ENCODE assay signal across 17 mouse cellular contexts in genomic region chr10:43765829-43766486, GRCm38 (mm10).
DNase-seq lines count a peak whose midpoint lies in the region; ATAC-seq and TF ChIP-seq lines count a peak whose summit lies in the region.
"Had no signal": no experiment of that assay in that cellular context is flagged by ENCODE, and none has a peak within 500 bp of the region (broad histone marks: within the 10 kb centered on the region; RNA-seq: fewer than 3 reads in every experiment).

No protein-coding gene starts in this region.

- H3K9ac ChIP-seq in liver, postnatal 0 days (replicated peaks) = no peak overlapping the region
- H3K9ac ChIP-seq in intestine, embryonic 16.5 days (ENCODE audit: low read depth, low read length) = no peak overlapping the region
- H3K9ac ChIP-seq in intestine, embryonic 15.5 days = no peak overlapping the region
- H3K9ac ChIP-seq: forebrain, embryonic 13.5 days; heart, embryonic 15.5 days; limb, embryonic 15.5 days; midbrain, embryonic 15.5 days; neural tube, embryonic 12.5 days had no signal

- WGBS in kidney, adult 2 months = 73% methylated on average over 11 of the region's 11 CpGs
- WGBS in liver, postnatal 0 days (ENCODE audit: insufficient replicate concordance) = 38% methylated on average over 11 of the region's 11 CpGs
- WGBS in intestine, embryonic 16.5 days = 70% methylated on average over 11 of the region's 11 CpGs
- 80% methylated on average over 11 of the region's 11 CpGs for WGBS in intestine, embryonic 15.5 days

- H3K4me1 ChIP-seq in kidney, adult 2 months (ENCODE audit: control insufficient read depth, insufficient read depth, low read length) = peaks cover 6% of the 10 kb centered on the region; the same call in 1 of the 2 replicates
- peaks cover 17% of the 10 kb centered on the region for H3K4me1 ChIP-seq in liver, postnatal 0 days (ENCODE audit: insufficient read depth)
- no peaks in the 10 kb centered on the region for H3K4me1 ChIP-seq in intestine, embryonic 16.5 days (ENCODE audit: control insufficient read depth, insufficient read depth, low read length)
- no peaks in the 10 kb centered on the region for H3K4me1 ChIP-seq in intestine, embryonic 15.5 days (replicated peaks)
- H3K4me1 ChIP-seq: forebrain, embryonic 13.5 days; heart, embryonic 15.5 days; limb, embryonic 15.5 days; midbrain, embryonic 15.5 days; neural tube, embryonic 12.5 days had no signal

- TF ChIP-seq EP300 in liver, postnatal 0 days (IDR thresholded peaks at IDR 0.05; ENCODE audit: low read depth) = no peak

- no peak for TF ChIP-seq POLR2A in kidney, adult 2 months (IDR thresholded peaks at IDR 0.05; ENCODE audit: low read depth, low read length)

- H3K36me3 ChIP-seq in kidney, adult 2 months (ENCODE audit: control insufficient read depth, insufficient read depth, low read length) = no peaks in the 10 kb centered on the region
- 0 out of 2 replicates have a peak, but pooled peaks cover 3% of the 10 kb centered on the region for H3K36me3 ChIP-seq in liver, postnatal 0 days (replicated peaks; ENCODE audit: insufficient read depth, low read length)
- no peaks in the 10 kb centered on the region for H3K36me3 ChIP-seq in intestine, embryonic 16.5 days (ENCODE audit: control insufficient read depth, insufficient read depth, low read length)
- no peaks in the 10 kb centered on the region for H3K36me3 ChIP-seq in intestine, embryonic 15.5 days
- H3K36me3 ChIP-seq: heart, embryonic 15.5 days; limb, embryonic 15.5 days; midbrain, embryonic 15.5 days; neural tube, embryonic 12.5 days had no signal

- peaks cover 3% of the 10 kb centered on the region; the same call in 1 of the 2 replicates for H3K9me3 ChIP-seq in liver, postnatal 0 days (ENCODE audit: low read length)
- H3K9me3 ChIP-seq in intestine, embryonic 16.5 days (ENCODE audit: control insufficient read depth, low read length) = no peaks in the 10 kb centered on the region
- H3K9me3 ChIP-seq in intestine, embryonic 15.5 days = no peaks in the 10 kb centered on the region
- H3K9me3 ChIP-seq: forebrain, embryonic 13.5 days; heart, embryonic 15.5 days; midbrain, embryonic 15.5 days; neural tube, embryonic 12.5 days had no signal

- peak overlapping the region; percentile 20; the same call in 1 of the 2 replicates for H3K4me2 ChIP-seq in liver, postnatal 0 days (ENCODE audit: low read depth, low read length)
- H3K4me2 ChIP-seq in intestine, embryonic 16.5 days (ENCODE audit: low read depth, low read length) = no peak overlapping the region
- no peak overlapping the region for H3K4me2 ChIP-seq in intestine, embryonic 15.5 days (replicated peaks)
- H3K4me2 ChIP-seq: forebrain, embryonic 13.5 days; heart, embryonic 15.5 days; limb, embryonic 15.5 days; midbrain, embryonic 15.5 days; neural tube, embryonic 12.5 days had no signal

- no peak for DNase-seq in kidney, adult 2 months
- DNase-seq in kidney, adult 11 months = no peak
- DNase-seq in NIH3T3 (ENCODE audit: low read depth) = peak; percentile 30
- peak; percentile 30 for DNase-seq in liver, postnatal 0 days
- no peak for DNase-seq in left cerebral cortex, adult 9 months (ENCODE audit: low spot score in 2 of 2)
- DNase-seq: cerebellum, adult 9-11 months; gastrocnemius, postnatal 10 days; thymus, adult 18-20 months had no signal

- H3K27me3 ChIP-seq in kidney, adult 2 months (replicated peaks; ENCODE audit: control insufficient read depth, insufficient read depth, low read length) = no peaks in the 10 kb centered on the region
- no peaks in the 10 kb centered on the region for H3K27me3 ChIP-seq in liver, postnatal 0 days (ENCODE audit: insufficient read depth, low read length)
- H3K27me3 ChIP-seq in intestine, embryonic 16.5 days (replicated peaks; ENCODE audit: control insufficient read depth, insufficient read depth, low read length) = no peaks in the 10 kb centered on the region
- no peaks in the 10 kb centered on the region for H3K27me3 ChIP-seq in intestine, embryonic 15.5 days (replicated peaks)
- H3K27me3 ChIP-seq: forebrain, embryonic 13.5 days; heart, embryonic 15.5 days; limb, embryonic 15.5 days; midbrain, embryonic 15.5 days; neural tube, embryonic 12.5 days had no signal

- peak; percentile 77 for ATAC-seq in erythroid progenitor cell, adult 5-6 weeks (replicated peaks; ENCODE audit: low FRiP score, poor library complexity, severe bottlenecking)
- peak; percentile 77 for ATAC-seq in liver, postnatal 0 days
- ATAC-seq in intestine, embryonic 16.5 days = no peak
- ATAC-seq in intestine, embryonic 15.5 days = no peak
- ATAC-seq: forebrain, embryonic 13.5 days; hindbrain, embryonic 16.5 days; midbrain, embryonic 15.5 days had no signal

- H3K4me3 ChIP-seq in kidney, adult 2 months (ENCODE audit: insufficient read depth, low read depth, low read length) = no peak overlapping the region
- no peak overlapping the region for H3K4me3 ChIP-seq in liver, postnatal 0 days (ENCODE audit: low read depth, low read length)
- H3K4me3 ChIP-seq in intestine, embryonic 16.5 days (ENCODE audit: low read length) = no peak overlapping the region
- no peak overlapping the region for H3K4me3 ChIP-seq in intestine, embryonic 15.5 days (replicated peaks)
- H3K4me3 ChIP-seq: forebrain, embryonic 13.5 days; heart, embryonic 15.5 days; limb, embryonic 15.5 days; midbrain, embryonic 15.5 days; neural tube, embryonic 12.5 days had no signal

- no peak for TF ChIP-seq CTCF in kidney, adult 2 months (conservative IDR thresholded peaks at IDR 0.05; ENCODE audit: insufficient read depth, insufficient read length, low read depth, low read length)
- no peak for TF ChIP-seq CTCF in liver, postnatal 0 days (IDR thresholded peaks at IDR 0.05; ENCODE audit: low read depth)

- H3K27ac ChIP-seq in kidney, adult 2 months (ENCODE audit: insufficient read depth, low read depth, low read length) = peak overlapping the region; percentile 89
- H3K27ac ChIP-seq in liver, postnatal 0 days (ENCODE audit: low read depth) = peak overlapping the region; percentile 46; the same call in 1 of the 2 replicates
- no peak overlapping the region for H3K27ac ChIP-seq in intestine, embryonic 16.5 days (ENCODE audit: low read length)
- H3K27ac ChIP-seq in intestine, embryonic 15.5 days = no peak overlapping the region
- H3K27ac ChIP-seq: forebrain, embryonic 13.5 days; heart, embryonic 15.5 days; limb, embryonic 15.5 days; midbrain, embryonic 15.5 days; neural tube, embryonic 12.5 days had no signal

Comparison
In these comparisons a context has a peak if more than half of its experiments do, and no peak if none do; other contexts are left out.
1. DNase-seq: peak in NIH3T3 (single experiment) and liver, postnatal 0 days (single experiment); none in kidney, adult 2 months (single experiment), kidney, adult 11 months (single experiment) and left cerebral cortex, adult 9 months (0 of 2).
2. H3K27ac ChIP-seq: peak in kidney, adult 2 months (single experiment) and liver, postnatal 0 days (single experiment); none in intestine, embryonic 16.5 days (single experiment) and intestine, embryonic 15.5 days (single experiment).
3. ATAC-seq: peak in erythroid progenitor cell, adult 5-6 weeks (single experiment) and liver, postnatal 0 days (single experiment); none in intestine, embryonic 16.5 days (single experiment) and intestine, embryonic 15.5 days (single experiment).